Mouse (Mus musculus): ENCODE results near the gene Foxred1.

The Foxred1 gene

GRCm38 (mm10) chr9:35194048-35194447 is 16.8 kb downstream of the Foxred1 start:
- in situ Hi-C loops (cut with MboI, MseI): no loop called here

GRCm38 (mm10) chr9:35192983-35193542 is 17.8 kb downstream of the Foxred1 start:
- in situ Hi-C loops (cut with MboI, MseI): no loop called here

DNA sequence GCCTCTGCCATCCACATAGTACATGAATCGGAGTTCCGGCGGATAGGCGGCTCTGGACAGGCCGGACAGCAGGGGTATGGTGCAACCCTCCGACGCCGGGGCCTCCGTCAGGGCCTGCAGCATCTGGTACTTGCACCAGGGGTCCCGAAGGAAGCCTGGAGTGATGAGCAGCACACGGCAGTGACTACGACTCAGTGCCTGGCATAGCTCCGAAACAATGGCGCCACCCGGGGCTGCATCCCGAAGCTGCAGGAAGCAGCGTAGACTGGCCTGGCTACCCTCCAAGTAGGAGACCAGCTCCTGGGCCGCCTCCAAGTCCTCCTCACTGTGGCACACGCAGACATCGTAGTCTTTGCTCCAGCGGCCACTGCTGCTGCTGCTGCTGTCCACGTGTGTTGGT is 22.2 kb downstream of the Foxred1 start:
- in situ Hi-C loops (cut with MboI, MseI): no loop called here

GRCm38 (mm10) chr9:35187351-35187903 is 23.4 kb downstream of the Foxred1 start:
- in situ Hi-C loops (cut with MboI, MseI): no loop called here

GRCm38 (mm10) chr9:35186430-35186829 is 24.4 kb downstream of the Foxred1 start:
- in situ Hi-C loops (cut with MboI, MseI): no loop called here

- in situ Hi-C loops (cut with MboI, MseI): no loop called here
These were observed 27.5 kb downstream of the Foxred1 start for GRCm38 (mm10) chr9:35183359-35183758.

- in situ Hi-C loops (cut with MboI, MseI): no loop called here
These were observed 28.0 kb downstream of the Foxred1 start for GRCm38 (mm10) chr9:35182832-35183231.

DNA sequence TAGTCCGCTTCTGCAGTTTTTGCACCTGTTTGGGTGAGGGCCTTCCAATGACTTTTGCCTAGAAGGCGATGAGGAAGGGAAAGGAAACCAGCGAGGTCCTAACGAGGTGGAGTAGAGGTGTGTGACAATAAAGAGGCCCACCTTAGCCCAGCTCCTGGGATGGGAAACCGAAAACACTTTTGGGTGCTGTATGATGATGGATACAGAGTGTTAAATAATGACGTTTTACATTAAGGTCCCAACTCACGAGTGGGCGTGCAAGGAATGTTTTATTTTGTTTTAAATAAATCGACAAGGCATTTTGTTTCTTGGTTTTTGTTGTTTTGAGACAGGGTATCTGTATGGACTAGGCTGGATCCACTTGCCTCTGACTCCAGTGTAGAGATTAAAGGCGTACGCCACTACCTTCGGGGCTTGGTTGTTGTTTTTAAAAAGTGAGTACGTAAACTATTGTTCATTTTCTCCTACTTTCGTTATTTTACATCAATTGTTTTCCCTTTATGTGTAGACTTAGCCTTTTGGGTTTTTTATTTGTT is 34.7 kb downstream of the Foxred1 start:
- in situ Hi-C loops (cut with MboI, MseI): no loop called here

DNA sequence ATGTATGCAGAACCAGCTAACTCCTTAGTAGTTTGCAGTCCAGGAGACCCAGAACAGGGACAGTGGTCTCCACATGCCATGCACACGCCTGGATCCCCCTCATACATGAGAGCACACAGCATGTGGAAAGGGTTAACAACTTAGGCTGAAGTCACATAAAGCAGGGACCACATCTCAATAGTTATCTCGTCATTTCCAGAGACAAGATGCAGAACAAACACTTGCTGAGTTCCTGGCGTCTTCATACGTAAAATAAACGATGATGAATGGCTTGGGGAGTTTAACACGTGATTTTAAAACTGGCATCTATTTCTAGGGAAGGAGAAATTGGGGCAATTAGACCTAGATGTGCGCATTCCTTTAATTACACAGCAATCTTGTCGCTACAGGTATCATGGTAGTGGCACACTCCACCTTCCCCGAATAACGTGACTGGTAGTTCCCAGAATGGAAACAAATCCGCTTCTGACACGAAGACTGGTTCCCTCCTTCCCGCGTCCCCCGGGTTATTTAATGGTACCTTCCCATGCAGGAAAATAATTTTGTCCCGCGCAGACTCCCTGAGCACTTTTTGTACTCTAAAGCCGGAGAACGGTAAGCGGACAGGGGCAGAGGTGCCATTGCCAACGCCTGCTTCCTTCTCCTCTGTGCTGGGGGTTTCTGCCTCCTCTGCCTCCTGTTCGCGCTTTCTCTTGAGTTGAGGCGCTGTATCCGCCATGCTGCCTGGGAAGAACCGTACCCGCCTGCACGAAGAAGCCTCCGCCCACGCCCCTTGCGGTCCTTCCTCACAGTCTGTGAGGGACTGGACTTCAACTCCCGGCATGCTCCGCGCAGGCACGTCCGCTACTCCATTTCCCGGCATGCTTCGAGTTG is 35.4 kb downstream of the Foxred1 start, which contains the start of gene Dcps:
Gene Dcps, minus strand, starts transcription at position 811 of the 873 bp plus-strand sequence.
- in situ Hi-C loops (cut with MboI, MseI): no loop called here

GRCm38 (mm10) chr9:35173331-35173730 is 37.5 kb downstream of the Foxred1 start:
- in situ Hi-C loops (cut with MboI, MseI): no loop called here

DNA sequence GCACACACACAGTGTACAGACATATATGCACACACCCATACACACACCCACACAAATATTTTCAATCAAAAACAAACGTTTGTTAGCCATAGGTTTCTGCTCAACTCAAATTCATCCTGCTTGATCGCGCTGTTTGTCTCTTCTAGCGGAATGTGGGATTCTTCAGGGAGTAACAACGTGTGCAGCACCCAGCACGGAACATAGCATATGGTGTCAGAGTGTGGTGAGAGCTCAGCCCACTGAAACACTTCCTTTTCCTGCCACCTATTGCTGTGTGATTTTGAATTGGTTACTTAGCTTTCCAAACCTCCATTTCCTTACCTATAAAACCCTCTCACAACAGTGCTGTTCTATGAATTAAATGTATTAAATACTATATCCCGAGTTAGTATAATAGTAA is 40.8 kb downstream of the Foxred1 start:
- in situ Hi-C loops (cut with MboI, MseI): no loop called here

- in situ Hi-C loops (cut with MboI, MseI): no loop called here
These were observed 43.8 kb downstream of the Foxred1 start for GRCm38 (mm10) chr9:35166798-35167635.

DNA sequence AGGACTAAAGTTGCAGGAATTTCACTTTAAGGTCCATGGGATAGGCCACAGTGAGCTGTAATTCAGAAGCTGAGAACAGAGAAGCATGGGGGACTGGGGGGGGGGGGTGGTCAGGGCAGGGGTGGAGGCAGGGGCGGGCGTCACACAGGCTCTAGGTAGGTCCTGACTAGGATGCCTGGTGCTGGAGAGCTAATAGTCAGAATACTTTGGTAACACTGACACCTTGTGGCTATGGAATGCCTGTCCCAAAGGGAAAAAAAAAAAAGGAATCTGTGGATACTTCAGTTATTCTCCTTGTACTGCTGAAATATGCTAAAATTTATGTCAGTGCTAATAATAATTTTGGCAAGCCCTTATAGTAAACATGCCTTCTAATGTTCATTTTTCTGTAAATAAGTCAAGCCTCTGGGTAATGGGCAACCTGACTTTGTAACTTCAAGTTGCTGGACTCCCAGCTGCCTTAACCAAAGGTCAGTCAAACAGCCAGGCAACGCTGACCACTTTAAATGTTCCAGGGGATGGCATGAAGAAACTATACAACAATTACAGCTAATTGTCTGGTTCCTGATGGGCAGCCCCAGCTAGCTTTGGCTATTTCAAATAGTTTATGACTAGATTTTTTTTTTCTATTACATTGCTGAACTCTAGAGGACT is 44.6 kb downstream of the Foxred1 start:
- in situ Hi-C loops (cut with MboI, MseI): no loop called here

- in situ Hi-C loops (cut with MboI, MseI): loop anchor here (5.0 kb wide), 2 partner anchors 177 to 662 kb away; no protein-coding TSS in a partner anchor
These were observed 46.5 kb downstream of the Foxred1 start for GRCm38 (mm10) chr9:35164142-35164874.

DNA sequence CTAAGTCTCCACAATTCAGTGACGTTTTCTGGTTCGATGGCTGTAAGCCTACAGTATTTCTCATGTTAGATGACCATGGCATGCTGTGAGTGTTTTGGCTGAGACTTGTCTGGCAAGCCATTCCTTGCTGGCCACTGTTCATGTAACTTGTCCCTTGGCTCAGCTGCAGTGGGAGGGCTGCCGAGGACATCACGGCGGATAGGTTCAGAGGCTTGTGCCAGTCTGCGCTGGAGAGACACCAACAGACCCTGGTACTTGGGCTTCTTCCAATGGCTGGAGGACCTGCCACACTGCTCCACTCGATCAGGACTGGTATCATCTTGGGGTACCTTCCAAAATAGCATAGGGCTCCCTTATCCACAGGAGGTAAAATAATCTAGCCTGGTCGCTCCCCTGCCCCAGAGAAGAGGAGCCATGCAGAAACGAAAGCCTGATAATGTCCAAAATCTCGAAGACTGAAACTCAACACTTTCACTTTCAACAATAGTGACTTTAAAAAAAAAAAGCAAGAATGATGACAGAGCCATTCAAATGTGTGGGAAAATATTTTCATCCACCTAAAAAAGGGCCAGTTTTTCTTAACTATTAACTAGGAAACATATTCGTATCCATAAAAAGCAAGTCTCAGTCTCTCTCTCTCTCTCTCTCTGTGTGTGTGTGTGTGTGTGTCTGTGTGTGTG is 47.7 kb downstream of the Foxred1 start:
- in situ Hi-C loops (cut with MboI, MseI): loop anchor here (5.0 kb wide), 2 partner anchors 176 to 661 kb away; no protein-coding TSS in a partner anchor

- in situ Hi-C loops (cut with MboI, MseI): loop anchor here (5.0 kb wide), 2 partner anchors 174 to 659 kb away; no protein-coding TSS in a partner anchor
These were observed 49.1 kb downstream of the Foxred1 start for GRCm38 (mm10) chr9:35161721-35162120.

- in situ Hi-C loops (cut with MboI, MseI): loop anchor here (5.0 kb wide), 2 partner anchors 173 to 658 kb away; no protein-coding TSS in a partner anchor
These were observed 50.2 kb downstream of the Foxred1 start for GRCm38 (mm10) chr9:35160662-35161061.

GRCm38 (mm10) chr9:35158477-35158876 is 52.4 kb downstream of the Foxred1 start:
- in situ Hi-C loops (cut with MboI, MseI): no loop called here

DNA sequence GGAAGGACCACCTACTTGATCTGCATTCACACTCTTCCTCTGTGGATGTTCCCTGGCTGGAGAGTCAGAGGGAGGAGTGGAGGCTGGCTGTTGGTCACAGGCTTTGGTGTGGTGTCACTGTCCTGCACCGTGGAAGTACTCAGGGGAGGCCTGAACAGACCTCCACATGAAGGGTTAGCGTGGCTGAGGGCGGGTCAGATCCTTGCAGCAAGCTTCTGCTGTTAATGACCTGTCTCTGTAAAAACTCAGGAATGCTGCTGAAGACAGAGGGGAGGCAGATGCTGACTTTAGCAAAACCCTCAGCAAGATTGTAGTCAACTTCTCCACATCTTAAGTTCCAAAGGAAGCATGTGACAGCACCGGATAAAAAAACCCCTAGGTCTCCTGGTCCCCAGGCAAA is 54.0 kb downstream of the Foxred1 start:
- in situ Hi-C loops (cut with MboI, MseI): no loop called here
